8 mouse cellular contexts compared by ENCODE assay signal in genomic region chr11:116011529-116012261, GRCm38 (mm10). TPM values are rescaled to one million over a fixed set of nuclear protein-coding genes. Genes with fewer than 3 reads are reported as not detected.
DNase-seq lines count a peak whose midpoint lies in the region; ATAC-seq and TF ChIP-seq lines count a peak whose summit lies in the region.

No protein-coding gene starts in this region.

- peak overlapping the region; percentile 83 for H3K4me2 ChIP-seq in heart, embryonic 15.5 days
- peak overlapping the region; percentile 73 for H3K4me2 ChIP-seq in hindbrain, embryonic 15.5 days
- H3K4me2 ChIP-seq in midbrain, embryonic 16.5 days (ENCODE audit: low read length): peak overlapping the region; percentile 74

- 27% methylated on average over 14 of the region's 14 CpGs for WGBS in heart, embryonic 15.5 days
- WGBS in bone marrow, adult 2 months: 44% methylated on average over 14 of the region's 14 CpGs
- 24% methylated on average over 14 of the region's 14 CpGs for WGBS in hindbrain, embryonic 15.5 days
- WGBS in midbrain, embryonic 16.5 days: 25% methylated on average over 14 of the region's 14 CpGs

- peak overlapping the region; percentile 82 for H3K9ac ChIP-seq in heart, embryonic 15.5 days
- H3K9ac ChIP-seq in hindbrain, embryonic 15.5 days: peak overlapping the region; percentile 63
- H3K9ac ChIP-seq in midbrain, embryonic 16.5 days (ENCODE audit: low read depth, low read length): peak overlapping the region; percentile 65

- no peaks in the 10 kb centered on the region for H3K9me3 ChIP-seq in heart, embryonic 15.5 days (replicated peaks)
- no peaks in the 10 kb centered on the region for H3K9me3 ChIP-seq in hindbrain, embryonic 15.5 days
- H3K9me3 ChIP-seq in midbrain, embryonic 16.5 days (replicated peaks; ENCODE audit: control insufficient read depth, low read length, poor library complexity, severe bottlenecking): no peaks in the 10 kb centered on the region

- H3K27ac ChIP-seq in heart, embryonic 15.5 days: peak overlapping the region; percentile 91
- H3K27ac ChIP-seq in bone marrow, adult 2 months (ENCODE audit: control insufficient read depth, insufficient read depth, low read depth, low read length, poor library complexity): peak overlapping the region; percentile 67; the same call in 1 of the 2 replicates
- H3K27ac ChIP-seq in hindbrain, embryonic 15.5 days (replicated peaks): peak overlapping the region; percentile 81; the same call in 1 of the 2 replicates
- 0 out of 2 replicates have a peak overlapping the region, but pooled peaks have one; percentile 73 for H3K27ac ChIP-seq in midbrain, embryonic 16.5 days (ENCODE audit: low read length)

- DNase-seq in heart, postnatal 10 days: no peak
- DNase-seq in layer of hippocampus, postnatal 36 days: no peak
- no peak for DNase-seq in adrenal gland, postnatal 36 days
- no peak for DNase-seq in cerebellum, adult 11-12 months

- peaks cover 21% of the 10 kb centered on the region for H3K36me3 ChIP-seq in heart, embryonic 15.5 days
- no peaks in the 10 kb centered on the region for H3K36me3 ChIP-seq in hindbrain, embryonic 15.5 days
- H3K36me3 ChIP-seq in midbrain, embryonic 16.5 days (ENCODE audit: control insufficient read depth, insufficient read depth, low read length): no peaks in the 10 kb centered on the region

- ATAC-seq in heart, embryonic 15.5 days (replicated peaks; ENCODE audit: insufficient number of reproducible peaks, insufficient read depth, low FRiP score, low read depth): no peak
- ATAC-seq in hindbrain, embryonic 15.5 days (ENCODE audit: low FRiP score, low read depth): no peak; the same call in 1 of the 2 replicates
- ATAC-seq in midbrain, embryonic 16.5 days: no peak

- no peak for TF ChIP-seq POLR2A in bone marrow, adult 2 months (IDR thresholded peaks at IDR 0.05; ENCODE audit: borderline replicate concordance, control insufficient read depth, low read depth, low read length)

- peak overlapping the region; percentile 70 for H3K4me3 ChIP-seq in heart, embryonic 15.5 days
- peak overlapping the region; percentile 65 for H3K4me3 ChIP-seq in bone marrow, adult 2 months (replicated peaks; ENCODE audit: control insufficient read depth, low read depth, low read length)
- peak overlapping the region; percentile 59 for H3K4me3 ChIP-seq in hindbrain, embryonic 15.5 days
- H3K4me3 ChIP-seq in midbrain, embryonic 16.5 days (ENCODE audit: low read depth, low read length): peak overlapping the region; percentile 65

- intact Hi-C loops in heart, postnatal 10 days (cut with DNase I): loop anchor here (5.0 kb wide), 1 partner anchor 121 kb away; the partner anchor contains the start of gene Trim65

- H3K27me3 ChIP-seq in heart, embryonic 15.5 days: no peaks in the 10 kb centered on the region
- H3K27me3 ChIP-seq in hindbrain, embryonic 15.5 days: no peaks in the 10 kb centered on the region
- H3K27me3 ChIP-seq in midbrain, embryonic 16.5 days (ENCODE audit: control insufficient read depth, insufficient read depth, low read depth, low read length): no peaks in the 10 kb centered on the region

- peaks cover 17% of the 10 kb centered on the region for H3K4me1 ChIP-seq in heart, embryonic 15.5 days (replicated peaks)
- no peaks in the 10 kb centered on the region for H3K4me1 ChIP-seq in bone marrow, adult 2 months (ENCODE audit: control insufficient read depth, insufficient read depth, low read length)
- peaks cover 26% of the 10 kb centered on the region for H3K4me1 ChIP-seq in hindbrain, embryonic 15.5 days (replicated peaks)
- peaks cover 7% of the 10 kb centered on the region for H3K4me1 ChIP-seq in midbrain, embryonic 16.5 days (ENCODE audit: control insufficient read depth, insufficient read depth, low read length)

- no peak for TF ChIP-seq CTCF in bone marrow, adult 2 months (IDR thresholded peaks at IDR 0.05; ENCODE audit: control insufficient read depth, insufficient read depth, low read length)

RNA-seq across cellular contexts. Expression of gene Galk1, which starts 0.8 kb away (rescaled TPM):
- 120 and 147 TPM in 2 replicates for polyA plus RNA-seq in heart, embryonic 15.5 days (2015; fragmentation: Nextera tagmentation; extraction: Ambion mirVana)
- total RNA-seq in heart, postnatal 10 days (2021): 10 to 100 TPM; 31.7 to 33.1 TPM
- 16.7 and 27.0 TPM in 2 replicates for polyA plus RNA-seq in bone marrow, adult 2 months (2011; ENCODE audit: insufficient read depth, insufficient read length, low replicate concordance, missing spikeins)
- polyA plus RNA-seq in hindbrain, embryonic 15.5 days (2015; fragmentation: Nextera tagmentation; extraction: Ambion mirVana): 62.5 and 70.9 TPM in 2 replicates
- polyA plus RNA-seq in midbrain, embryonic 16.5 days (2015; fragmentation: Nextera tagmentation; extraction: Ambion mirVana): 57.2 and 64.1 TPM in 2 replicates
- total RNA-seq in layer of hippocampus, postnatal 36 days (2021): 10 to 100 TPM; 13.4 to 14.2 TPM
- 10 to 100 TPM; 40.7 to 50.3 TPM for total RNA-seq in adrenal gland, postnatal 36 days (2021)

RNA-seq across cellular contexts. Expression of gene H3f3b, which starts 16.1 kb away (rescaled TPM):
- polyA plus RNA-seq in heart, embryonic 15.5 days (2015; fragmentation: Nextera tagmentation; extraction: Ambion mirVana): 648 and 727 TPM in 2 replicates
- 100 to 1,000 TPM; 338 to 393 TPM for total RNA-seq in heart, postnatal 10 days (2021)
- 386 and 402 TPM in 2 replicates for polyA plus RNA-seq in bone marrow, adult 2 months (2011; ENCODE audit: insufficient read depth, insufficient read length, low replicate concordance, missing spikeins)
- polyA plus RNA-seq in hindbrain, embryonic 15.5 days (2015; fragmentation: Nextera tagmentation; extraction: Ambion mirVana): 1,686 and 1,716 TPM in 2 replicates
- 2,051 and 2,173 TPM in 2 replicates for polyA plus RNA-seq in midbrain, embryonic 16.5 days (2015; fragmentation: Nextera tagmentation; extraction: Ambion mirVana)
- total RNA-seq in layer of hippocampus, postnatal 36 days (2021): 100 to 1,000 TPM; 263 to 275 TPM
- 100 to 1,000 TPM; 347 to 353 TPM for total RNA-seq in adrenal gland, postnatal 36 days (2021)

RNA-seq across cellular contexts. Expression of gene Unk, which starts 18.4 kb away (rescaled TPM):
- polyA plus RNA-seq in heart, embryonic 15.5 days (2015; fragmentation: Nextera tagmentation; extraction: Ambion mirVana): 19.5 and 27.3 TPM in 2 replicates
- total RNA-seq in heart, postnatal 10 days (2021): 10 to 100 TPM; 16.3 to 17.0 TPM
- polyA plus RNA-seq in bone marrow, adult 2 months (2011; ENCODE audit: insufficient read depth, insufficient read length, low replicate concordance, missing spikeins): 11.8 and 43.0 TPM in 2 replicates
- polyA plus RNA-seq in hindbrain, embryonic 15.5 days (2015; fragmentation: Nextera tagmentation; extraction: Ambion mirVana): 32.1 and 37.0 TPM in 2 replicates
- 36.4 and 36.6 TPM in 2 replicates for polyA plus RNA-seq in midbrain, embryonic 16.5 days (2015; fragmentation: Nextera tagmentation; extraction: Ambion mirVana)
- 10 to 100 TPM; 19.4 to 21.9 TPM for total RNA-seq in layer of hippocampus, postnatal 36 days (2021)
- total RNA-seq in adrenal gland, postnatal 36 days (2021): 10 to 100 TPM; 18.3 to 20.2 TPM

RNA-seq across cellular contexts. Expression of gene Itgb4, which starts 37.2 kb away (rescaled TPM):
- 1.2 and 3.9 TPM in 2 replicates for polyA plus RNA-seq in heart, embryonic 15.5 days (2015; fragmentation: Nextera tagmentation; extraction: Ambion mirVana)
- total RNA-seq in heart, postnatal 10 days (2021): 1 to 10 TPM; 4.8 to 5.5 TPM
- polyA plus RNA-seq in bone marrow, adult 2 months (2011; ENCODE audit: insufficient read depth, insufficient read length, low replicate concordance, missing spikeins): 0.47 and 1.7 TPM in 2 replicates
- 1.7 and 1.9 TPM in 2 replicates for polyA plus RNA-seq in hindbrain, embryonic 15.5 days (2015; fragmentation: Nextera tagmentation; extraction: Ambion mirVana)
- polyA plus RNA-seq in midbrain, embryonic 16.5 days (2015; fragmentation: Nextera tagmentation; extraction: Ambion mirVana): 0.57 and 0.64 TPM in 2 replicates
- 1 to 10 TPM; 8.2 to 9.7 TPM for total RNA-seq in layer of hippocampus, postnatal 36 days (2021)
- 1 to 10 TPM; 2.3 to 3.1 TPM for total RNA-seq in adrenal gland, postnatal 36 days (2021)
